Comparison of ENCODE assay signal across 9 mouse cellular contexts in genomic region chr19:3353415-3354111, GRCm38 (mm10). TPM values are rescaled to one million over a fixed set of nuclear protein-coding genes. Genes with fewer than 3 reads are reported as not detected.
DNase-seq lines count a peak whose midpoint lies in the region; ATAC-seq and TF ChIP-seq lines count a peak whose summit lies in the region.
"Had no signal": no experiment of that assay in that cellular context is flagged by ENCODE, and none has a peak within 500 bp of the region (broad histone marks: within the 10 kb centered on the region; RNA-seq: fewer than 3 reads in every experiment).

No protein-coding gene starts in this region.

- H3K4me3 ChIP-seq in hindbrain, embryonic 16.5 days (ENCODE audit: low read length), result no peak overlapping the region
- no peak overlapping the region for H3K4me3 ChIP-seq in hindbrain, embryonic 12.5 days
- H3K4me3 ChIP-seq in MEL (ENCODE audit: control insufficient read depth in 1 of 2, insufficient read depth in 1 of 2, low read depth in 2 of 2, low read length in 2 of 2), result no peak overlapping the region
- H3K4me3 ChIP-seq in heart, postnatal 0 days (ENCODE audit: low read depth, low read length), result no peak overlapping the region
- H3K4me3 ChIP-seq in lung, embryonic 14.5 days (ENCODE audit: low read depth, low read length), result no peak overlapping the region

- no peaks in the 10 kb centered on the region for H3K36me3 ChIP-seq in hindbrain, embryonic 16.5 days (ENCODE audit: control insufficient read depth, insufficient read depth, low read length)
- H3K36me3 ChIP-seq in hindbrain, embryonic 12.5 days, result no peaks in the 10 kb centered on the region
- H3K36me3 ChIP-seq in MEL (ENCODE audit: control insufficient read depth in 1 of 2, insufficient read depth in 2 of 2, low read length in 2 of 2), result no peaks in the 10 kb centered on the region; a peak in 1 of 4 replicates
- H3K36me3 ChIP-seq in heart, postnatal 0 days (replicated peaks; ENCODE audit: control insufficient read depth, insufficient read depth, low read length), result peaks cover 54% of the 10 kb centered on the region
- H3K36me3 ChIP-seq in lung, embryonic 14.5 days (ENCODE audit: insufficient read depth), result no peaks in the 10 kb centered on the region

- no peaks in the 10 kb centered on the region for H3K27me3 ChIP-seq in hindbrain, embryonic 16.5 days (replicated peaks; ENCODE audit: control insufficient read depth, insufficient read depth, low read length)
- H3K27me3 ChIP-seq in hindbrain, embryonic 12.5 days, result no peaks in the 10 kb centered on the region
- no peaks in the 10 kb centered on the region for H3K27me3 ChIP-seq in MEL (ENCODE audit: control insufficient read depth in 1 of 2, insufficient read depth in 2 of 2, low read length in 2 of 2)
- no peaks in the 10 kb centered on the region for H3K27me3 ChIP-seq in heart, postnatal 0 days (ENCODE audit: control insufficient read depth, insufficient read depth, low read length)
- H3K27me3 ChIP-seq in lung, embryonic 14.5 days (ENCODE audit: insufficient read depth, low read length), result no peaks in the 10 kb centered on the region

- H3K4me2 ChIP-seq in hindbrain, embryonic 16.5 days (ENCODE audit: low read length), result no peak overlapping the region
- H3K4me2 ChIP-seq in hindbrain, embryonic 12.5 days (replicated peaks), result no peak overlapping the region
- H3K4me2 ChIP-seq in heart, postnatal 0 days (ENCODE audit: low read depth, low read length), result peak overlapping the region; percentile 6; the same call in 1 of the 2 replicates
- no peak overlapping the region for H3K4me2 ChIP-seq in lung, embryonic 14.5 days

- H3K4me1 ChIP-seq in hindbrain, embryonic 16.5 days (ENCODE audit: control insufficient read depth, insufficient read depth, low read depth, low read length), result 0 out of 2 replicates have a peak, but pooled peaks cover 4% of the 10 kb centered on the region
- H3K4me1 ChIP-seq in hindbrain, embryonic 12.5 days, result no peaks in the 10 kb centered on the region
- H3K4me1 ChIP-seq in MEL (ENCODE audit: control insufficient read depth in 1 of 2, insufficient read depth in 2 of 2, low read length in 2 of 2), result no peaks in the 10 kb centered on the region; a peak in 1 of 4 replicates
- H3K4me1 ChIP-seq in heart, postnatal 0 days (ENCODE audit: control insufficient read depth, insufficient read depth), result peaks cover 19% of the 10 kb centered on the region
- H3K4me1 ChIP-seq in lung, embryonic 14.5 days (ENCODE audit: insufficient read depth), result no peaks in the 10 kb centered on the region

- no peak for TF ChIP-seq POLR2A in MEL (IDR thresholded peaks at IDR 0.05; ENCODE audit: control insufficient read depth in 1 of 2, insufficient read depth in 1 of 2, low read depth in 1 of 2, low read length in 2 of 2, poor library complexity in 1 of 2)

- 54% methylated on average over 7 of the region's 7 CpGs for WGBS in hindbrain, embryonic 16.5 days
- WGBS in hindbrain, embryonic 12.5 days, result 76% methylated on average over 7 of the region's 7 CpGs
- 22% methylated on average over 7 of the region's 7 CpGs for WGBS in heart, postnatal 0 days
- WGBS in lung, embryonic 14.5 days, result 43% methylated on average over 7 of the region's 7 CpGs

- H3K9me3 ChIP-seq in hindbrain, embryonic 16.5 days (ENCODE audit: control insufficient read depth, low read length), result no peaks in the 10 kb centered on the region
- H3K9me3 ChIP-seq in hindbrain, embryonic 12.5 days (replicated peaks), result no peaks in the 10 kb centered on the region
- H3K9me3 ChIP-seq in MEL (replicated peaks; ENCODE audit: insufficient read depth, low read length), result no peaks in the 10 kb centered on the region
- H3K9me3 ChIP-seq in heart, postnatal 0 days (replicated peaks; ENCODE audit: control insufficient read depth, low read length), result no peaks in the 10 kb centered on the region
- H3K9me3 ChIP-seq in lung, embryonic 14.5 days (ENCODE audit: low read depth, low read length), result no peaks in the 10 kb centered on the region
- H3K9me3 ChIP-seq: G1E had no signal

- TF ChIP-seq EP300 in MEL (IDR thresholded peaks at IDR 0.05; ENCODE audit: low read depth in 1 of 2, low read length in 2 of 2), result no peak
- TF ChIP-seq EP300 in heart, postnatal 0 days (IDR thresholded peaks at IDR 0.05; ENCODE audit: low read depth), result peak; percentile 67; the same call in 1 of the 2 replicates

- no peak for TF ChIP-seq CTCF in MEL (IDR thresholded peaks at IDR 0.05 in 2 of 3, conservative IDR thresholded peaks at IDR 0.05 in 1 of 3; ENCODE audit: control insufficient read depth in 1 of 3, insufficient read depth in 1 of 3, low read depth in 2 of 3, low read length in 3 of 3, poor library complexity in 1 of 3, severe bottlenecking in 1 of 3)
- TF ChIP-seq CTCF in heart, postnatal 0 days (IDR thresholded peaks at IDR 0.05; ENCODE audit: low read depth), result no peak
- TF ChIP-seq CTCF in lung, embryonic 14.5 days (IDR thresholded peaks at IDR 0.05; ENCODE audit: low read depth), result no peak

- no peak for TF ChIP-seq RAD21 in MEL (IDR thresholded peaks at IDR 0.05; ENCODE audit: low read depth, low read length)

- H3K27ac ChIP-seq in hindbrain, embryonic 16.5 days (ENCODE audit: low read depth, low read length), result peak overlapping the region; percentile 69
- H3K27ac ChIP-seq in hindbrain, embryonic 12.5 days, result no peak overlapping the region
- no peak overlapping the region for H3K27ac ChIP-seq in MEL (ENCODE audit: control insufficient read depth, low read depth, low read length)
- peak overlapping the region; percentile 81 for H3K27ac ChIP-seq in heart, postnatal 0 days (ENCODE audit: low read depth)
- H3K27ac ChIP-seq in lung, embryonic 14.5 days (ENCODE audit: low read depth), result peak overlapping the region; percentile 81

- DNase-seq in MEL (ENCODE audit: low read depth, low spot score), result peak; percentile 36
- DNase-seq in heart, postnatal 0 days (ENCODE audit: low spot score), result peak; percentile 92
- DNase-seq in lung, embryonic 14.5 days, result peak; percentile 82
- peak; percentile 34 to 68 for DNase-seq in urinary bladder, postnatal 36 days (ENCODE audit: low spot score in 2 of 2)

- ATAC-seq in hindbrain, embryonic 16.5 days, result peak; percentile 56; the same call in 1 of the 2 replicates
- ATAC-seq in hindbrain, embryonic 12.5 days (ENCODE audit: low FRiP score), result no peak
- 0 out of 2 replicates have a peak, but pooled peaks have one; percentile 29 for ATAC-seq in common myeloid progenitor, adult 5-6 weeks (replicated peaks; ENCODE audit: low read depth, poor library complexity, severe bottlenecking)
- ATAC-seq in heart, postnatal 0 days (ENCODE audit: insufficient read depth, low read depth), result peak; percentile 92
- ATAC-seq in lung, embryonic 14.5 days (ENCODE audit: insufficient read depth), result peak; percentile 82
- no peak for ATAC-seq in CD4-positive, CD25-positive, alpha-beta regulatory T cell, adult 4 months

- H3K79me2 ChIP-seq in MEL (ENCODE audit: control insufficient read depth, insufficient read depth, low read length, poor library complexity), result no peaks in the 10 kb centered on the region

- H3K9ac ChIP-seq in hindbrain, embryonic 16.5 days (ENCODE audit: low read depth, low read length), result 0 out of 2 replicates have a peak overlapping the region, but pooled peaks have one; percentile 6
- H3K9ac ChIP-seq in hindbrain, embryonic 12.5 days, result no peak overlapping the region
- no peak overlapping the region for H3K9ac ChIP-seq in MEL (ENCODE audit: control insufficient read depth, low read depth, low read length, poor library complexity, severe bottlenecking)
- H3K9ac ChIP-seq in heart, postnatal 0 days (replicated peaks; ENCODE audit: low read depth, low read length), result peak overlapping the region; percentile 10; the same call in 1 of the 2 replicates
- no peak overlapping the region for H3K9ac ChIP-seq in lung, embryonic 14.5 days

TF ChIP-seq in MEL, 35 proteins besides CTCF, POLR2A, EP300 and RAD21:
- no peak for TF ChIP-seq GATA1 (IDR thresholded peaks at IDR 0.05; ENCODE audit: low read depth, low read length)
- no peak for TF ChIP-seq NELFE (IDR thresholded peaks at IDR 0.05; ENCODE audit: low read depth, low read length)
- TF ChIP-seq POLR2AphosphoS2 (IDR thresholded peaks at IDR 0.05; ENCODE audit: low read length), result no peak
- no peak for TF ChIP-seq POLR2AphosphoS5 (IDR thresholded peaks at IDR 0.05; ENCODE audit: borderline replicate concordance, low read depth, low read length)
- no peak for TF ChIP-seq NRF1 (IDR thresholded peaks at IDR 0.05; ENCODE audit: insufficient read depth, low read depth, low read length, poor library complexity, severe bottlenecking)
- TF ChIP-seq SIN3A (IDR thresholded peaks at IDR 0.05; ENCODE audit: low read length), result no peak
- no peak for TF ChIP-seq MXI1 (IDR thresholded peaks at IDR 0.05; ENCODE audit: low read depth, low read length)

RNA-seq across cellular contexts. Expression of gene Cpt1a, which starts 31.4 kb away (rescaled TPM):
- polyA plus RNA-seq in hindbrain, embryonic 16.5 days (2015; fragmentation: Nextera tagmentation; extraction: Ambion mirVana), result 17.6 and 22.4 TPM in 2 replicates
- polyA plus RNA-seq in hindbrain, embryonic 12.5 days (2016; fragmentation: Nextera tagmentation; extraction: Ambion mirVana), result 13.2 and 14.0 TPM in 2 replicates
- total RNA-seq in MEL (2012; rRNA removed), result 16.1 and 16.2 TPM in 2 replicates
- polyA plus RNA-seq in MEL (2012; ENCODE audit: insufficient read depth in 1 of 2, insufficient read length in 2 of 2, low read depth in 1 of 2, low replicate concordance in 2 of 2, missing spikeins in 1 of 2), result 10 to 100 TPM in 1 of 2 experiments, not detected in 1; 40.4 TPM
- total RNA-seq in common myeloid progenitor, adult 5-6 weeks (2017), result 46.3 and 51.3 TPM in 2 replicates
- 43.6 and 79.4 TPM in 2 replicates for total RNA-seq in heart, postnatal 0 days (2014; rRNA removed; ENCODE audit: low replicate concordance)
- polyA plus RNA-seq in heart, postnatal 0 days (2015; fragmentation: Nextera tagmentation; extraction: Ambion mirVana), result 43.9 and 49.8 TPM in 2 replicates
- 18.9 and 19.7 TPM in 2 replicates for polyA plus RNA-seq in lung, embryonic 14.5 days (2014; fragmentation: Nextera tagmentation; extraction: Ambion mirVana)
- polyA plus RNA-seq in CD4-positive, CD25-positive, alpha-beta regulatory T cell, adult 4 months (2017; shearing (Covaris generic)), result 10 to 100 TPM; 17.1 to 31.7 TPM

RNA-seq across cellular contexts. Expression of gene Tesmin, which starts 35.1 kb away (rescaled TPM):
- polyA plus RNA-seq in hindbrain, embryonic 16.5 days (2015; fragmentation: Nextera tagmentation; extraction: Ambion mirVana), result 0.36 and 0.44 TPM in 2 replicates
- polyA plus RNA-seq in hindbrain, embryonic 12.5 days (2016; fragmentation: Nextera tagmentation; extraction: Ambion mirVana), result 0.48 and 0.71 TPM in 2 replicates
- total RNA-seq in MEL (2012; rRNA removed), result 1.1 and 2.1 TPM in 2 replicates
- 1 to 10 TPM in 1 of 2 experiments, not detected in 1; 2.2 TPM for polyA plus RNA-seq in MEL (2012; ENCODE audit: insufficient read depth in 1 of 2, insufficient read length in 2 of 2, low read depth in 1 of 2, low replicate concordance in 2 of 2, missing spikeins in 1 of 2)
- total RNA-seq in common myeloid progenitor, adult 5-6 weeks (2017), result 1.8 and 2.3 TPM in 2 replicates
- total RNA-seq in heart, postnatal 0 days (2014; rRNA removed; ENCODE audit: low replicate concordance), result 1.2 and 2.9 TPM in 2 replicates
- 1.1 and 1.3 TPM in 2 replicates for polyA plus RNA-seq in heart, postnatal 0 days (2015; fragmentation: Nextera tagmentation; extraction: Ambion mirVana)
- 0.22 and 0.39 TPM in 2 replicates for polyA plus RNA-seq in lung, embryonic 14.5 days (2014; fragmentation: Nextera tagmentation; extraction: Ambion mirVana)
- not detected for polyA plus RNA-seq in CD4-positive, CD25-positive, alpha-beta regulatory T cell, adult 4 months (2017; shearing (Covaris generic))

Comparison
In these comparisons a context has a peak if more than half of its experiments do, and no peak if none do; other contexts are left out.
1. ATAC-seq: peak in hindbrain, embryonic 16.5 days (single experiment), common myeloid progenitor, adult 5-6 weeks (single experiment), heart, postnatal 0 days (single experiment) and lung, embryonic 14.5 days (single experiment); none in hindbrain, embryonic 12.5 days (single experiment) and CD4-positive, CD25-positive, alpha-beta regulatory T cell, adult 4 months (single experiment).
2. H3K27ac ChIP-seq: peak in hindbrain, embryonic 16.5 days (single experiment), heart, postnatal 0 days (single experiment) and lung, embryonic 14.5 days (single experiment); none in hindbrain, embryonic 12.5 days (single experiment) and MEL (single experiment).
3. H3K9ac ChIP-seq: peak in hindbrain, embryonic 16.5 days (single experiment) and heart, postnatal 0 days (single experiment); none in hindbrain, embryonic 12.5 days (single experiment), MEL (single experiment) and lung, embryonic 14.5 days (single experiment).
4. DNase-seq: peak in every context shown above with its lines; median percentile 92 in heart, postnatal 0 days; 82 in lung, embryonic 14.5 days; 51 in urinary bladder, postnatal 36 days; 36 in MEL.